Mouse (Mus musculus): ENCODE measurements around the gene Gm20937. TPM values are rescaled to one million over a fixed set of nuclear protein-coding genes. Genes with fewer than 3 reads are reported as not detected.

Gene Gm20937
- polyA plus RNA-seq (2015; fragmentation: Nextera tagmentation; extraction: Ambion mirVana), result not detected in 2 replicates

GRCm38 (mm10) chrY:68294798-68295197, at the start of gene Gm20937:
Gm20937 (minus strand) TSS chrY:68294898.

Other genes with a start within 250 kb of the Gm20937 start
- not detected in 2 replicates for gene Gm20816, start 243.1 kb upstream of the Gm20937 start, polyA plus RNA-seq (2015; fragmentation: Nextera tagmentation; extraction: Ambion mirVana)